Mouse (Mus musculus) stomach, postnatal 0 days (tissue): Measurements from ENCODE around the gene Akap13. TPM values are rescaled to one million over a fixed set of nuclear protein-coding genes. Genes with fewer than 3 reads are reported as not detected.

Experiments used
- ATAC-seq: fragments of 200-750 bp; cut with Nextera tagmentation; 2 replicates; pipeline ENCODE4 v1.8.0; 2017; ENCODE audit not compliant: low FRiP score, low TSS enrichment
- DNase-seq: peaks from one replicate; pipeline ENCODE4 v3.0.0-alpha.2; 2016; ENCODE audit warnings: low spot score
- H3K27ac ChIP-seq: fragments of 300-500 bp; sonication (generic); replicated peaks from 2 replicates; pipeline ENCODE4 v1.5.1; 2014; ENCODE audit warnings: mild to moderate bottlenecking, control low read depth
- H3K27me3 ChIP-seq: fragments of 300-500 bp; sonication (generic); 2 replicates; pipeline ENCODE4 v1.6.1; 2014; ENCODE audit warnings: low read length; ENCODE audit not compliant: control insufficient read depth, insufficient read depth
- H3K36me3 ChIP-seq: fragments of 300-500 bp; sonication (generic); 2 replicates; pipeline ENCODE4 v1.6.1; 2014; ENCODE audit warnings: low read length, mixed read lengths; ENCODE audit not compliant: control insufficient read depth, insufficient read depth
- H3K4me1 ChIP-seq: fragments of 300-500 bp; sonication (generic); replicated peaks from 2 replicates; pipeline ENCODE4 v1.6.1; 2014; ENCODE audit warnings: antibody characterized with exemption; ENCODE audit not compliant: control insufficient read depth, insufficient read depth
- H3K4me2 ChIP-seq: fragments of 300-500 bp; sonication (generic); replicated peaks from 2 replicates; pipeline ENCODE4 v1.6.1; 2014; ENCODE audit warnings: low read depth, mild to moderate bottlenecking, control low read depth, moderate library complexity
- H3K4me3 ChIP-seq: fragments of 300-500 bp; sonication (generic); 2 replicates; pipeline ENCODE4 v1.5.1; 2014; ENCODE audit warnings: low read depth, low read length, control low read depth
- H3K9ac ChIP-seq: fragments of 300-500 bp; sonication (generic); 2 replicates; pipeline ENCODE4 v1.6.1; 2014; ENCODE audit warnings: mild to moderate bottlenecking, low read length, control low read depth, mixed read lengths
- H3K9me3 ChIP-seq: fragments of 300-500 bp; sonication (generic); 2 replicates; pipeline ENCODE4 v1.6.1; 2016; ENCODE audit warnings: low read length; ENCODE audit not compliant: control insufficient read depth
- CTCF ChIP-seq: IDR thresholded peaks from 2 replicates; pipeline ENCODE4 v1.5.1; 2016; ENCODE audit warnings: antibody characterized with exemption, low read depth, mild to moderate bottlenecking, moderate library complexity
- EP300 ChIP-seq: optimal IDR thresholded peaks from 2 replicates; pipeline ENCODE3; 2016; ENCODE audit warnings: antibody characterized with exemption
- WGBS: fragments of 180-500 bp; shearing (Covaris S2); extraction: QIAGEN DNeasy Blood & Tissue Kit; methylation state at CpG from one replicate; pipeline ENCODE4 v1.1.7; 2014; 5-methylcytosine and 5-hydroxymethylcytosine counted together
- polyA plus RNA-seq: library from polyadenylated mRNA; unstranded; fragments of >200 nt; fragmentation: Nextera tagmentation; extraction: Ambion mirVana; gene quantifications from 2 replicates; pipeline ENCODE4 v1.2.1, GENCODE M21; 2015

The Akap13 gene
- polyA plus RNA-seq, 1 experiment from 2014 or later = 18.8 TPM

DNA sequence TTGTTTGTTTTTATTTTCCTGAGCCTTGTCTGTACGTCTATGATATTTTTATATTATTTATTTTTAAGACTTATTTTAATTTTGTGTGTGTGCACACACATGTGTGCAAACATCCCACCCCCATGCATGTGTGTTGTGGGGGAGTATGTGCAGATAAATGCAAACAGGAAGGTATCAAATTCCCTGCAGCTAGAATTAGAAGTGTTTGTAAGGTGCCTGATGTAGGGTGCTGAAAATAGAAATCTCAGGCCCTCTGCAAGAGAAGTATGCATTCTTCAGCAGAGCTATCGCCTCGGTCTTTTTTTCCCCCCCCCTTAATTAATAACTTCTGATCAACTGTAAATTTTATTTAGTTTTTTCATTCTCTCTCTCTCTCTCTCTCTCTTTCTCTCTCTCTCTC, 151.9 kb downstream of the Akap13 start:
- Histone ChIP-seq H3K27ac (no peak overlapping the region), H3K27me3 (no peaks in the 10 kb centered on the region), H3K4me3 (no peak overlapping the region), H3K9ac (no peak overlapping the region), H3K9me3 (no peaks in the 10 kb centered on the region), H3K4me2 (no peak overlapping the region), H3K36me3 (peaks cover 9% of the 10 kb centered on the region; the same call in 1 of the 2 replicates), H3K4me1 (peaks cover 6% of the 10 kb centered on the region)
- 72% methylated on average over 3 of the region's 3 CpGs for WGBS
- no peak for ATAC-seq
- TF ChIP-seq EP300 (no peak), CTCF (no peak)
- DNase-seq = no peak

DNA sequence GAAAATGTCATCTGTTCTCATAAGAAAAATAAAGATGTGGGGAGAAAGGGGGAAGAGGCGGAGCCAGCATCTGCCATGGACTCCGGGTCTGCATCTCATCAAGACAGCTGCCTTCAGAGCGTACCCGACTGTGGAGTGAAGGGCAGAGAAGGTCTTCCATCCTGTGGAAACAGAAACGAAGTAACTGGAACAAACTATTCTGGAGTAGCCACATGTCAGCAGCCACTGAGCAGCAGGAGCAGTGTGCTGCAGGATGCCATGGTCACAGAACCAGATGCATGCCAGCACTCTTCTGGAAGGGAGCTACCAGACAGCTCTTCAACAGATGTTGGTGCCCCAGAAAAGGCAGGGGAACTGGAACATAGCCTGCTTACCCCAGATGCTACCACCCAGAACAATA, 153.4 kb downstream of the Akap13 start:
- 0 out of 2 replicates have a peak overlapping the region, but pooled peaks have one; percentile 23 for H3K9ac ChIP-seq
- 45% methylated on average over 5 of the region's 5 CpGs for WGBS
- peak overlapping the region; percentile 88 for H3K27ac ChIP-seq
- no peaks in the 10 kb centered on the region for H3K9me3 ChIP-seq
- H3K4me2 ChIP-seq = no peak overlapping the region
- no peak for ATAC-seq
- peaks cover 9% of the 10 kb centered on the region for H3K4me1 ChIP-seq
- TF ChIP-seq EP300 = no peak
- no peak for TF ChIP-seq CTCF
- H3K27me3 ChIP-seq = no peaks in the 10 kb centered on the region
- no peak overlapping the region for H3K4me3 ChIP-seq
- DNase-seq = no peak
- peaks cover 9% of the 10 kb centered on the region; the same call in 1 of the 2 replicates for H3K36me3 ChIP-seq

DNA sequence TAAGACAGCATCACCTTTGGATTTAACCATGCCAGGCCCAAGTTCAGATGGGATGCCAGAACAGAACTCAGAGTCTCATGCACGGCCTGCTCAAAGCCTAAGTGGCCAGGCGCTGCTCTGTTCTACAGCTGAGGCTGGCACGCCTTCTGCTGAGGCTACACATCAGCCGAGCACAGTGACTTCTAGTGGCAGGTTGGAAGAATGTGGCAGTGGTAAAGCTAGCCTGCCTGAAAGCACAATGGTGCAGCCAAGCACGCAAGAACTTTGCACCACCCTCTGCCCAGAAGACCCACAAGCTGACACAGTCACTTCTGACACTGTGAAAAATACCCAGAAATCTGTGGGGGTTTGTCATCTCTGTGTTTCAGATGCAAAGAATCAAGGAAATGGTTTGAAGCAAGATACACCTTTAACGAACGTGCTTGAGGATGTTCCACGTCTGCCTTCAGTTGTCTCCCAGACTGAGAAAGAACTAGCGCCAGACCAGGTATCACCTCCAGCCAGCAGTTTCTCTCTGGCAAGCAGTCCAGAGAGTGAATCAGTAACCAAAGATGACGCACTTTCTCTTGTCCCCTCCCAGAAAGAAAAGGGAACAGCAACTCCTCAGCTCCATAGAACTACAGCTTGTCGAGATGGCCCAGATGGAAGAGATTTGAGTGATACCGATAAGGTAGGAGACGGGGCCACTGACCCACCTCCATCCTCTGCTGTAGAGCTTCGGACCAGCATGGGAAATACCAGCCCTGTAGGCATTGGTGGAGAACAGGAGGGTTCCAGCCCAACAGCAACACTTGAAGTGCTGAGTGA, 154.3 kb downstream of the Akap13 start:
- H3K9me3 ChIP-seq = no peaks in the 10 kb centered on the region
- H3K9ac ChIP-seq = 0 out of 2 replicates have a peak overlapping the region, but pooled peaks have one; percentile 27
- ATAC-seq (peak; percentile 58; the same call in 1 of the 2 replicates), DNase-seq (peak; percentile 56)
- no peak overlapping the region for H3K4me2 ChIP-seq
- H3K27ac ChIP-seq = peak overlapping the region; percentile 88
- peaks cover 9% of the 10 kb centered on the region; the same call in 1 of the 2 replicates for H3K36me3 ChIP-seq
- H3K4me3 ChIP-seq = no peak overlapping the region
- WGBS = 78% methylated on average over 14 of the region's 14 CpGs
- H3K27me3 ChIP-seq = no peaks in the 10 kb centered on the region
- TF ChIP-seq CTCF (peak; percentile 74), EP300 (no peak)
- H3K4me1 ChIP-seq = peaks cover 9% of the 10 kb centered on the region

DNA sequence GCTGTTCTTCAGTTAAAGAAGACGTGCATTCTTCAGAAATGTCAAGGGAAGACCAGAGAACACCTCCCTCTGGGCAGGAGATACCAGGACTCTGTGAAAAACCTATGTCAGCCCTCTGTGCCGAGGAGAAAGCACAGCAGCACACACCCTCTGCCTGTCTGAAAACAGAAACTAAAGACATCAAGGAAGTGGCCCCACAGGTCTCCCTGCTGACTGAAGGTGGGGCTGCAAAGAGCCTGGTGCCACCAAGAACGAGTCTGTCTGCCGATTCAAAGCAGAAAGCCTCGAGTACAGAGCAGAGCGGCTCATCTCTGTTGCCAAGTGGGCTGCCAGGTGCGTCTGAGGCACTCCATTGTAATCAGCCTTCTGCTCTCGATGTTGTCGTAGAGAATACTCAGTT, 155.1 kb downstream of the Akap13 start:
- DNase-seq = peak; percentile 75
- no peaks in the 10 kb centered on the region for H3K27me3 ChIP-seq
- peak overlapping the region; percentile 27; the same call in 1 of the 2 replicates for H3K9ac ChIP-seq
- H3K9me3 ChIP-seq = no peaks in the 10 kb centered on the region
- peak overlapping the region; percentile 88 for H3K27ac ChIP-seq
- no peak overlapping the region for H3K4me3 ChIP-seq
- TF ChIP-seq CTCF (no peak; the same call in 1 of the 2 replicates), EP300 (no peak)
- peaks cover 9% of the 10 kb centered on the region; the same call in 1 of the 2 replicates for H3K36me3 ChIP-seq
- peaks cover 9% of the 10 kb centered on the region for H3K4me1 ChIP-seq
- peak; percentile 85 for ATAC-seq
- WGBS = 50% methylated on average over 9 of the region's 9 CpGs
- 0 out of 2 replicates have a peak overlapping the region, but pooled peaks have one; percentile 14 for H3K4me2 ChIP-seq

DNA sequence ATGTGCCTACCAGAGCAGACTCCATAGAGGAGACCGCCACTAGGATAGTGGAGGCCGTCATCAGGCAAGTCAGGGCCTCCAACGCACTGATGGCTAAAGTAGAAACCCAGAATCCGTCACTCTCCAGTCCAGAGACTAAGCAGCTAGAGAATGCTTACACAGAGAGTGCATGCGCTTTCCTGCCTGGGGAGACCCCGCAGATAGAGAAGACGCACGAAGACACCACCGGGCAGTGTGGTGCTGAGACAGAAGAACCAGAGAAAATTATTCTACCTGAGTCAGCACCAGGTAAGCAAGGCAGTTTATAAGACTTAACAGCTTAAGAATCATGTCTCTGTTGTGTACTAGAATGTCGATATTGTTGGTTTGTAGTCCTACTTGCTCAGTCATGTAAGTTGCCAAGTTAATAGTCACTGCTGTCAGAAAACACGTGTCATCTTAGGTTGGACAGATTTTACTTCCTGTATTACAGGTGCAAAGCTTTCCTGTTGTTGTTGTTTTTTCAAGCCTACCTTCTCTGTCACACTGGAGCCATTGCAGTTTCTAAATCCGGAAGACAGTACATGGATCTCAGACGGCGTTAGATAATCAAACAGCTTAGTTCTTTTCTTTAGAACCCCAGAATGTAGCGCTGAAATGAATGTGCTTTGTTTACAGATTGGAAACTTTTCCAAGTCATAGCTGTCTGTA, 156.1 kb downstream of the Akap13 start:
- H3K4me3 ChIP-seq = no peak overlapping the region
- H3K27me3 ChIP-seq = no peaks in the 10 kb centered on the region
- no peak for TF ChIP-seq CTCF
- no peak for TF ChIP-seq EP300
- peak overlapping the region; percentile 20; the same call in 1 of the 2 replicates for H3K4me2 ChIP-seq
- H3K27ac ChIP-seq = peak overlapping the region; percentile 88
- H3K9ac ChIP-seq = no peak overlapping the region
- H3K9me3 ChIP-seq = no peaks in the 10 kb centered on the region
- H3K36me3 ChIP-seq = peaks cover 9% of the 10 kb centered on the region; the same call in 1 of the 2 replicates
- 59% methylated on average over 15 of the region's 15 CpGs for WGBS
- DNase-seq (no peak), ATAC-seq (no peak)
- H3K4me1 ChIP-seq = peaks cover 9% of the 10 kb centered on the region
